Mouse (Mus musculus) stomach, postnatal 0 days (tissue): ENCODE data around the gene Rfwd3. TPM values are rescaled to one million over a fixed set of nuclear protein-coding genes. Genes with fewer than 3 reads are reported as not detected.
"Not testable (repeated sequence)": the region's sequence is repeated elsewhere in the genome, so short reads cannot be mapped to it uniquely, and the experiment has no call there.

Source experiments
- ATAC-seq: fragments of 200-750 bp; cut with Nextera tagmentation; 2 replicates; pipeline ENCODE4 v1.8.0; 2017; ENCODE audit not compliant: low FRiP score, low TSS enrichment
- DNase-seq: peaks from one replicate; pipeline ENCODE4 v3.0.0-alpha.2; 2016; ENCODE audit warnings: low spot score
- H3K27ac ChIP-seq: fragments of 300-500 bp; sonication (generic); replicated peaks from 2 replicates; pipeline ENCODE4 v1.5.1; 2014; ENCODE audit warnings: mild to moderate bottlenecking, control low read depth
- H3K27me3 ChIP-seq: fragments of 300-500 bp; sonication (generic); 2 replicates; pipeline ENCODE4 v1.6.1; 2014; ENCODE audit warnings: low read length; ENCODE audit not compliant: control insufficient read depth, insufficient read depth
- H3K36me3 ChIP-seq: fragments of 300-500 bp; sonication (generic); 2 replicates; pipeline ENCODE4 v1.6.1; 2014; ENCODE audit warnings: low read length, mixed read lengths; ENCODE audit not compliant: control insufficient read depth, insufficient read depth
- H3K4me1 ChIP-seq: fragments of 300-500 bp; sonication (generic); replicated peaks from 2 replicates; pipeline ENCODE4 v1.6.1; 2014; ENCODE audit warnings: antibody characterized with exemption; ENCODE audit not compliant: control insufficient read depth, insufficient read depth
- H3K4me2 ChIP-seq: fragments of 300-500 bp; sonication (generic); replicated peaks from 2 replicates; pipeline ENCODE4 v1.6.1; 2014; ENCODE audit warnings: low read depth, mild to moderate bottlenecking, control low read depth, moderate library complexity
- H3K4me3 ChIP-seq: fragments of 300-500 bp; sonication (generic); 2 replicates; pipeline ENCODE4 v1.5.1; 2014; ENCODE audit warnings: low read depth, low read length, control low read depth
- H3K9ac ChIP-seq: fragments of 300-500 bp; sonication (generic); 2 replicates; pipeline ENCODE4 v1.6.1; 2014; ENCODE audit warnings: mild to moderate bottlenecking, low read length, control low read depth, mixed read lengths
- H3K9me3 ChIP-seq: fragments of 300-500 bp; sonication (generic); 2 replicates; pipeline ENCODE4 v1.6.1; 2016; ENCODE audit warnings: low read length; ENCODE audit not compliant: control insufficient read depth
- CTCF ChIP-seq: IDR thresholded peaks from 2 replicates; pipeline ENCODE4 v1.5.1; 2016; ENCODE audit warnings: antibody characterized with exemption, low read depth, mild to moderate bottlenecking, moderate library complexity
- EP300 ChIP-seq: optimal IDR thresholded peaks from 2 replicates; pipeline ENCODE3; 2016; ENCODE audit warnings: antibody characterized with exemption
- WGBS: fragments of 180-500 bp; shearing (Covaris S2); extraction: QIAGEN DNeasy Blood & Tissue Kit; methylation state at CpG from one replicate; pipeline ENCODE4 v1.1.7; 2014; 5-methylcytosine and 5-hydroxymethylcytosine counted together
- polyA plus RNA-seq: library from polyadenylated mRNA; unstranded; fragments of >200 nt; fragmentation: Nextera tagmentation; extraction: Ambion mirVana; gene quantifications from 2 replicates; pipeline ENCODE4 v1.2.1, GENCODE M21; 2015

Gene Rfwd3
- polyA plus RNA-seq, 1 experiment from 2014 or later: 12.5 TPM

GRCm38 (mm10) chr8:111305031-111305730, 5.2 kb upstream of the Rfwd3 start:
- H3K27me3 ChIP-seq: no peaks in the 10 kb centered on the region
- H3K27ac ChIP-seq: no peak overlapping the region
- no peak overlapping the region for H3K4me2 ChIP-seq
- no peaks in the 10 kb centered on the region for H3K36me3 ChIP-seq
- WGBS: 35% methylated on average over 5 of the region's 5 CpGs
- TF ChIP-seq CTCF (no peak), EP300 (no peak)
- ATAC-seq: no peak
- H3K9ac ChIP-seq: no peak overlapping the region
- no peaks in the 10 kb centered on the region for H3K9me3 ChIP-seq
- no peaks in the 10 kb centered on the region for H3K4me1 ChIP-seq
- no peak for DNase-seq
- no peak overlapping the region for H3K4me3 ChIP-seq

DNA sequence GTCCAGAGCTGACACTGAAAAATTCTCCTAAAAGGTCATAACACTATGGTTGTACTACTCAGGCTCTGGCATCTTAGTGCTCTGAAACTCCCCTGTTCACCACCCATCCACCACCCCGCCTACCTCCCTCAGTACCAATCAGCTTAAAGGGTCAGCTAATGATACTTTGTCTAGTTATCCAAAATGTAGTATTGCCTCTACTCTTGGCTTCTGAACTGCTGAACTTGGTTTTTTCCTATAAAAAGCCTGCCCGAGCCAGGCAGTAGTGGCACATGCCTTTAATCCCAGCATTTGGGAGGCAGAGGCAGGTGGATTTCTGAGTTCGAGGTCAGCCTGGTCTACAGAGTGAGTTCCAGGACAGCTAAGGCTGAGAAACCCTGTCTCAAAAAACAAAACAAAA, 4.3 kb upstream of the Rfwd3 start:
- Histone ChIP-seq H3K27me3 (no peaks in the 10 kb centered on the region), H3K9ac (no peak overlapping the region), H3K4me1 (no peaks in the 10 kb centered on the region), H3K27ac (no peak overlapping the region), H3K36me3 (no peaks in the 10 kb centered on the region), H3K4me3 (no peak overlapping the region), H3K4me2 (no peak overlapping the region), H3K9me3 (no peaks in the 10 kb centered on the region)
- ATAC-seq (no peak), DNase-seq (no peak)
- 88% methylated on average over 3 of the region's 3 CpGs for WGBS
- TF ChIP-seq EP300: no peak
- TF ChIP-seq CTCF: no peak

DNA sequence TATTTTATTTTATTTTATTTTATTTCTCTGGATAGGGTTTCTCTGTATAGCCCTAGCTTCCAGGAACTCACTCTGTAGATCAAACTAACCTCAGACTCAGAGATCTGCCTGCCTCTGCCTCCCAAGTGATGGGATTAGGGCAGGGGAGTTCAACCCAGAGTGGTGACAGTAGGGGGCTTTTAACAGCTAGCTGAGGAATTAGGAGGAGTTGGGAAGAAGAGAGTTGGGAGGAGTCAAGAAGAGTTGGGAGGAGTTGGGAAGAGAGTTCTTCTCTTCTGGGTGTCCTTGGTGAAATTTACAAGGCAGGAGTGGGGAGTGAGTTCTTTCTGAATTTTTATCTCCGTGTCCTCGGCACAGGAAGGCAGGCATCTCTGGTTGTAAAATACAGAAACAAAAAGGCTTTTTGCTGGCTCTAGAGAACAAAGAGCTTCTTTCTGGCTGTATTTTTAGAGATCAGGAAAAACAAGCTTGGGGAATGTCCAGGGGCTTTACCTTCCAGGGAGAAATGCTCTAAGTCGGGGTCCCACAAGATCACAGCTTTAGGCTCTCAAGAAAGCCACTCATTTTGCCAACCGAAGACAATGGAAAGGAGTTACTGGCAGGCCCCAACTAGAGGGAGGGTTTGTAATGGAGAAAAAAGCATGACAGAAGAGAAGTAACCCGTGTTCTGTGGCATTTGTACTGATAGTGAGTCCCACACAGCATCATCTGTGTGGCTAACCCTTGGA, 3.2 kb upstream of the Rfwd3 start:
- H3K36me3 ChIP-seq, DNase-seq, H3K4me3 ChIP-seq, H3K9me3 ChIP-seq, H3K4me1 ChIP-seq, H3K4me2 ChIP-seq, H3K27ac ChIP-seq, ATAC-seq, H3K9ac ChIP-seq, H3K27me3 ChIP-seq: not testable (repeated sequence)
- WGBS: 54% methylated on average over 5 of the region's 5 CpGs

DNA sequence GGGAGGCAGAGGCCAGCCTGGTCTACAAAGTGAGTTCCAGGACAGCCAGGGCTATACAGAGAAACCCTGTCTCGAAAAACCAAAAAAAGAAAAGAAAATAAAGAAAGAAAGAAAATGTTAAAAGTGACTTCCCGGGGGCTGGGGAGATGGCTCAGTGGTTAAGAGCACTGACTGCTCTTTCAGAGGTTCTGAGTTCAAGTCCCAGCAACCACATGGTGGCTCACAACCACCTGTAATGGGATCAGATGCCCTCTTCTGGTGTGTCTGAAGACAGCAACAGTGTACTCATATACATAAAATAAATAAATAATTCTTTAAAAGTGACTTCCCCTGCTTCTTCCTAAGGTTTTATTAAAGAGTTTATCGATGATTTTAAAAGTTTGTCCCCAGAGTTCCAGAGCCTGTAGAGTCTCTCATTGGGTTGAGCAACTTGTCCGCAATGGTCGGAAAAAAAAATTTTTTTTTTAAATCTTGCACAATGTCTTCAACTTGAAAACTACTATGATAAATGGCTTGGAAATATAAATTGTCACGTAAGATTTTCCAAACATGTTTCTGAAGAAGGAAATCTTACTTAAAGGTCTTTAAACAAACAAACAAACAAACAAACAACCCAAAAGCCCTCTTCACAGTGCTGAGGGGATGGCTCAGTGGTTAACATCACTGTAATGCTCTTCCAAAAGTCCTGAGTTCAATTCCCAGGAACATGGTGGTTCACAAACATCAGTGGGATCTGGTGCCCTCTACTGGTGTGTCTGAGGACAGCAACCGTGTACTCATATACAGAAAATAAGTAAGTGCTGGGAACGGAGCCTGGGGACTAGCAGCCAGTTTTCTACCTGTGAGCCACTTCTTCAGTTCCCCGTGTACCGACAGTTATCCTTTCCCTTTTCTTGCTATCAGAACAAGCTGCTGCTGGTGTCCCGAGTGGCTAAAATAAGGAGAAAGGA, 850 bp upstream of the Rfwd3 start:
- Histone ChIP-seq H3K4me2 (peak overlapping the region; percentile 39), H3K9ac (no peak overlapping the region), H3K9me3 (no peaks in the 10 kb centered on the region), H3K27me3 (no peaks in the 10 kb centered on the region), H3K27ac (no peak overlapping the region), H3K4me3 (peak overlapping the region; percentile 93; the same call in 1 of the 2 replicates), H3K4me1 (no peaks in the 10 kb centered on the region), H3K36me3 (no peaks in the 10 kb centered on the region)
- no peak for ATAC-seq
- DNase-seq: no peak
- TF ChIP-seq CTCF: peak; percentile 58
- TF ChIP-seq EP300: no peak
- WGBS: 60% methylated on average over 11 of the region's 11 CpGs

DNA sequence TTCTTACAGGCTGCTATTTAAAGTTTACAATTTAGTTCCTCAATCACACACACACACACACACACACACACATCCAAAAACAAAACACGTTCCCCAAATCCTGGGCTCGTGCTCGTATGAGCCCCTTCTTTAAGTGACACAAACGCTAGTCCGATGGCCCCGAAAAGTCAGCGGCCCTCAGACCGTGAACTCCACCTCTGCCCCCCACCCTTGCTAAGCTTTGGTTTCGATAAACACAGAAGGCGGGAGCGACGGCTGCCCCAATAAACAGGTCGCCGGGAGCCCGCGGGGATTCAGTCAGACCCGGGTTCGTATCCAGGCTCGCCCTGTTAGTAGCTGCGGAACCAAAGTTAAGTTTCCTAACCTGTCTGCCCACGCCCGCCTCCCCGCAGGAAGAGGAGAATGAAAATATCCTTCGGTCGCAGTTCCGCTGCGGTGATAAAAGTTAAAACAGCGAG, 630 bp downstream of the Rfwd3 start:
- no peaks in the 10 kb centered on the region for H3K9me3 ChIP-seq
- H3K4me2 ChIP-seq: peak overlapping the region; percentile 68
- no peak for TF ChIP-seq CTCF
- TF ChIP-seq EP300: no peak
- ATAC-seq (peak; percentile 8; the same call in 1 of the 2 replicates), DNase-seq (peak; percentile 66)
- no peaks in the 10 kb centered on the region for H3K27me3 ChIP-seq
- peak overlapping the region; percentile 90 for H3K9ac ChIP-seq
- H3K4me3 ChIP-seq: peak overlapping the region; percentile 93
- no peaks in the 10 kb centered on the region for H3K36me3 ChIP-seq
- H3K27ac ChIP-seq: peak overlapping the region; percentile 87
- WGBS: 0% methylated on average over 26 of the region's 28 CpGs
- H3K4me1 ChIP-seq: no peaks in the 10 kb centered on the region
